Mouse (Mus musculus) gastrocnemius, postnatal 36 days (tissue): ENCODE measurements around the gene Zmiz2. TPM values are rescaled to one million over a fixed set of nuclear protein-coding genes. Genes with fewer than 3 reads are reported as not detected.
"Not testable (repeated sequence)": the region's sequence is repeated elsewhere in the genome, so short reads cannot be mapped to it uniquely, and the experiment has no call there.

ENCODE experiments used
- DNase-seq, 2 experiments: peaks; one replicate each; pipeline ENCODE4 v3.0.0; 2022
- intact Hi-C: fragments of 180-260 bp; cut with DNase I; formaldehyde crosslinking; loops from one replicate; pipeline ENCODE4 v1.15.1; 2025
- long read RNA-seq, 2 experiments: library from polyadenylated mRNA; stranded (forward); transcript quantifications; one replicate each; pipeline ENCODE4 v2.0.0; 2021
- total RNA-seq, 2 experiments: library from RNA; stranded (reverse); gene quantifications; 2 replicates each; pipeline ENCODE4 v1.2.3; 2021

Zmiz2 gene
- total RNA-seq = 10 to 100 TPM; 41.1 to 53.3 TPM
- long read RNA-seq, experiment 1, partial matches to known transcripts = 31 of 36 reads
- long read RNA-seq, experiment 1, other reads (novel, unspliced or antisense) = 5 of 36 reads
- long read RNA-seq, experiment 2, full-length matches to known transcripts = 3 of 41 reads
- long read RNA-seq, experiment 2, partial matches to known transcripts = 36 of 41 reads
- long read RNA-seq, experiment 2, other reads (novel, unspliced or antisense) = 2 of 41 reads

DNA sequence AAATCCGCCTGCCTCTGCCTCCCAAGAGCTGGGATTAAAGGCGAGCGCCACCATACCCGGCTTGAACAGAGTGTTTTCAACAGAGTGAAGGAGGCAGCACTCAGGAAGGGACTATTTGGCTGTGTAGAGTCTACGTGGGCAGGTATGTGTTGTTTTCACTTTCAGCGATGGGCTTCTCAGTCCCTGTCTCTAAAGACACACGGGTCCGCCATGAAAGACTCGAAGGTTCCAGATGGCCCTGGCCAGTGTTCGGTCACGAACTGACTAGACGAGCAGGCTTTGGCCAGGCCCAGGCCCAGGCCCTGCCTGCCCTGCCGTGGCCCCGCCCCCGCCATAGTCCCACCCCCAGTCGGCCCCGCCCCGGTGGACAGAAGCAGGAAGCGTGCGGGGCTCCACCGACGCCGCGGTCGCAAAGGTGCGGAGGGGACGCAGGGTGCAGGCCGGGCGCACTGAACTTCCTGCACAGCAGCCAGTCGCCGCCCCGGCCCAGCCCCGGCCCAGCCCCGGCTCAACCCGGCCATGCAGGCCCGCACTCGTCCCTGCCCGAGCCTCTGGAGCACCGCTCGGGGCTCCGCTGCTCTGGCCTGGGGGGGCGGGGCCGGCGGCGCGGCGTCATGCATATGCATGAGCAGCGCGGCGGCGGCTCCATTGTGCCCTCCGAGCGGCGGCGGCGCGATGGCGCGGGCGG lies at the start of gene Zmiz2:
Zmiz2 (plus strand) TSS at position 349 of the 688 bp plus-strand sequence.
- intact Hi-C loops = no loop called here
- DNase-seq = peak; percentile 93 to 95

GRCm38 (mm10) chr11:6345956-6346355 lies 42.9 kb upstream of the Zmiz2 start:
- intact Hi-C loops = no loop called here
- no peak for DNase-seq

DNA sequence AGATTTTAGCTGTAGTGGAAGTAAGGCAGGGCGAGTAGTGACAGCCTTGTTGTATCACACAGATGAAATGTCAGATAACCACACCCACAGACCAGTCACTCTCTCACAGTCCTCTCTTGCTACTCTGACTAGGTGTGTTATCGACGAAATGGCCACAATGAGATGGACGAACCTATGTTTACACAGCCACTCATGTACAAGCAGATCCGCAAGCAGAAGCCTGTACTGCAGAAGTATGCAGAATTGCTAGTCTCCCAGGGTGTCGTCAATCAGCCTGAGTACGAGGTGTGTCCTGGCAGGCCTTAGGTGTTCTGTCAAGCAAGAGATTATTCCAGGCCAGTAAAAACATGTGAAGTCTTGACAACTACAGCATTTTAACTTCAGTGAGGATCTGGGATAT lies 41.9 kb upstream of the Zmiz2 start:
- DNase-seq = no peak
- intact Hi-C loops = no loop called here

GRCm38 (mm10) chr11:6348681-6349200 lies 40.1 kb upstream of the Zmiz2 start:
- intact Hi-C loops = no loop called here
- no peak for DNase-seq

- intact Hi-C loops = no loop called here
- DNase-seq = no peak
These were observed 39.3 kb upstream of the Zmiz2 start for GRCm38 (mm10) chr11:6349586-6349985.

DNA sequence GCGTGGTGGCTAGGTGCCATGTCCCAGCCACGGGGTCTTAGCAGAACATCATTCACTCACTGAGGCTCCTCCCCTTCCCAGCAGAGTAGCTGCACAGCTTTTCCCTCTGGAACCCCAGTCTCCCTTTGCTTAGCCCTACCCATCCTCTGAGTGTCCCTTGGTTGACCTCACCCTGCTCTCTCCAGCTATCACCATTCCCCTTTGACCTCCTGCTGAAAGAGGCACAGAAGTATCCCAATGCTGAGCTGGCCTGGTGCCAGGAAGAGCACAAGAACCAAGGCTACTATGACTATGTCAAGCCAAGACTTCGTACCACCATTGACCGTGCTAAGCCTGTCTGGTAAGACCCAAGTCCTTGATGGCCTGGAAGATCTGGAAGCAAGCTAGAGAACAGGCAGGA lies 33.8 kb upstream of the Zmiz2 start:
- DNase-seq = no peak
- intact Hi-C loops = no loop called here

GRCm38 (mm10) chr11:6364581-6365275 lies 24.1 kb upstream of the Zmiz2 start:
- intact Hi-C loops = loop anchor here (5.0 kb wide), 1 partner anchor 38 kb away; no protein-coding TSS in a partner anchor
- DNase-seq = no peak

GRCm38 (mm10) chr11:6365885-6366284 lies 23.0 kb upstream of the Zmiz2 start:
- DNase-seq = peak; percentile 66 to 68
- intact Hi-C loops = loop anchor here (5.0 kb wide), 1 partner anchor 36 kb away; no protein-coding TSS in a partner anchor

- intact Hi-C loops = loop anchor here (5.0 kb wide), 1 partner anchor 36 kb away; no protein-coding TSS in a partner anchor
- DNase-seq = no peak
These were observed 22.4 kb upstream of the Zmiz2 start for GRCm38 (mm10) chr11:6366434-6366833.

DNA sequence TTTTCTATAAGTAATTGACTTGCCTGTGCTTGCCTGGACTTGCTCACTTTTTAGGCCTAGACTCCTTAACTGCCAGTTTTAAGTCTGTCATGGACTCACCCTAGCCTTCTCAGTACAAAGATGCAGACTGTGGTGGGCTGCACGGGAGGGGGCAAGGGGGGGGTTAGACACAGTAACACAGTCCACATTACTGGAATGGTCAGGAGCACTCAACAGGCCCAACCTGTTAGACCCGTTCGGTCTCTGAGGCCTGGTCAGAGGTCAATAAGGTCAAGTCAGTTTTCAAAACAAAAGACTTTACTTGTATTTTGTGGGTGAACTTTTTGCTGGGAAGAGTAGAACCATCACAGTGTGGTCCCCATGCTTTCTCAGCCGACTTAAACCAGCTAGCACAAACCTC lies 21.7 kb upstream of the Zmiz2 start:
- DNase-seq = no peak
- intact Hi-C loops = loop anchor here (5.0 kb wide), 1 partner anchor 35 kb away; no protein-coding TSS in a partner anchor

- intact Hi-C loops = loop anchor here (5.0 kb wide), 1 partner anchor 34 kb away; no protein-coding TSS in a partner anchor
- DNase-seq = not testable (repeated sequence)
These were observed 20.9 kb upstream of the Zmiz2 start for GRCm38 (mm10) chr11:6367986-6368385.

- DNase-seq = no peak
- intact Hi-C loops = no loop called here
These were observed 17.3 kb upstream of the Zmiz2 start for GRCm38 (mm10) chr11:6371376-6372155.

DNA sequence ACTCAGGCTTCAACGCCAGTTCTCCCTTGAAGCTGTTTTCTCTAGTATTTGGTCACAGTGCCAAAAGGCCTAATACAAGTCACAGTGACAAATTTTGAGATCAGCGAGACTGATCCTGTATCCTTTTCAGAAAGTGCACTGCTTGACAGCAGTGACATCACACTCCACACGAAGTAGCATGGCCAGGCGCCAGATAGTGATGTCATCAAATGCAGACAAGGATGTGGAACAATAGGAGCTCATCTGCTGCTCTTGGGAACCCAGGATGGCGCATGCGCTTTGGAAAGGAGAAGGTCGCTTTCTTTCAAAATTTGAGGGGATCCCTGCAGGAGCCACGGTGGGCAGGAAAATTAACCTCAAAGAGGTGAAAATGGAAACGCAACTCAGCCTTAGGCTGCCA lies 16.1 kb upstream of the Zmiz2 start:
- intact Hi-C loops = no loop called here
- DNase-seq = no peak

GRCm38 (mm10) chr11:6380916-6381315 lies 8.0 kb upstream of the Zmiz2 start:
- intact Hi-C loops = no loop called here
- DNase-seq = no peak

GRCm38 (mm10) chr11:6388126-6388725 lies 648 bp upstream of the Zmiz2 start:
- intact Hi-C loops = no loop called here
- DNase-seq = no peak

DNA sequence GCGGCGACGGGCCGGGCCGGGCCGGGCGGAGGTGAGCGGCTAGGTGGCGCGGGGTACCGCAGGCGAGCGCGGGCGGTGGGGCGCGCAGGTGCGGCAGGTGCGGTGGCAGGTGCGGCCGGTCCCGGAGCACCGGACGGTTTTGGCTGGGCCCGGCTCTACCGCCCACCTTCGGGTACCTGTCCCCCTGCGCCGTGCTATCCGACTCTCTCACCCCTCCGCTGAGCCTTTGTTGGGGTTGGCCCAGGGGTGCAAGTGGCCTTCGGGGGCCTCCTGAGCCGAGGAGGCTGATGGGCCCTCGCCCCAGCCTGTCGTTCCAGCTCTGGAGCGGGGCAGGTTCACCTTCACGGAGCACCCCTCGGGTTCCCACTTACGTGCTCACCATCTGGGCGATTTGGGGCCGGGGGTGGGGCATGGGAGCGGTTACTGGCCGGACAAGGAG lies 628 bp downstream of the Zmiz2 start:
- DNase-seq = no peak
- intact Hi-C loops = no loop called here

DNA sequence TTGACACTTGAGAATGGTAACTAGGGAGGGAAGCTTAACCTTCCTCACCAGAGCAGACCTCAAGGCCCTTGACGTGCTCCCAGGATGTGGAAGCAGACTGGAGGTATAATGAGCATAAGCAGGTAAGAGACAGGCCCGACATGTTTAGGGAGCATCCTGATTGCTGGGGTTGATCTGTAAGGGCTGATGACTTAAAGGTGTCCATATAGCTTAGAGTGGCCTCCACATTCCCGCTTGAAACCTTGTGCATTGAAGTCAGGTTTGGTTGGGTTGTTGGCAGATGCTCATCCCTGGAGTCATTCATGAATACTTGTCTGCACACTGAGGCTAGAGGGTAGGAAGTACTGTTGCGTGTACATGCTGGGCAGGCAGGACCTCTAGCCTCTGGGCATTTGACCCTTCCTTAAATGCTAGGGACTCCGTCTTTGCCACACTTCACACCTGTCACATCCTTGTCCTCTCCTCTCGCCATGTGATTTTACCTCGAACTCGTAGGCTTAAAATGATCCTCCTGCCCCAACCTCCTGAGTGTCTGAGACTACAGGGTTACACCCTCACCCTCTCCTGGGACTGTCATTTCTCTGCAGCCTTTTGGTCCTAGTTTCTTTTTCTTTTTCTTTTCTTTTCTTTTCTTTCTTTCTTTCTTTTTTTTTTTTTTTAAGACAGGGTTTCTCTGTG lies 1.6 kb downstream of the Zmiz2 start:
- intact Hi-C loops = no loop called here
- DNase-seq = no peak

- no peak for DNase-seq
- intact Hi-C loops = no loop called here
These were observed 2.8 kb downstream of the Zmiz2 start for GRCm38 (mm10) chr11:6391516-6392276.

DNA sequence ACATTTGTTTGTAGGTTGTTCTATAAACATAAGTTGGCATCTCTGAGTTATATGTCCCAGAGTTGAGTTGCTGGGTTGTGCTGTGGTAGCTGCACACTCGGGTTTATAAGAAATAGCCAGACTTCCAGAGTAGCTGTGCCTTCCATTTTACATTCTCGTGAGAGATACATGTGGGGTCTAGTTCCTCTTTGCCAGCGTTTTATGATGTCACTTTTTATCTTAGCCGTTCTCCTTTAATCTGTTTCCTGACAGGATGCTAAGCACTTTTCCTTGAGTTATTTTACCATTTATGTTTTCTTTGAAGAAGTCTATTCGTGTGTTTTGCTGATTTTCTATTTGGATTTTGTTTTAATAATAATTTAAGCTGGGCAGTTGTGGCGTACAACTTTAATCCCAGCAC lies 4.0 kb downstream of the Zmiz2 start:
- intact Hi-C loops = no loop called here

More for the DNA sequence above, 4.0 kb downstream of the Zmiz2 start:
- no peak for DNase-seq
